8 mouse cellular contexts compared by ENCODE assay signal in genomic region chr15:95804255-95804654, GRCm38 (mm10). TPM values are rescaled to one million over a fixed set of nuclear protein-coding genes. Genes with fewer than 3 reads are reported as not detected.
A peak's percentile ranks its signal among the peaks of the same experiment; 100 is the strongest.
DNase-seq lines count a peak whose midpoint lies in the region; ATAC-seq and TF ChIP-seq lines count a peak whose summit lies in the region.

No protein-coding gene starts in this region.

- DNase-seq in adrenal gland, adult (ENCODE audit: inconsistent age in 2 of 2, low spot score in 1 of 2), result peak; percentile 86 to 95
- DNase-seq in adrenal gland, postnatal 4 days (ENCODE audit: low spot score in 2 of 2), result no peak
- DNase-seq in ES-CJ7 (ENCODE audit: low read depth, low spot score), result peak; percentile 83
- peak; percentile 92 for DNase-seq in embryonic facial prominence, embryonic 14.5 days (ENCODE audit: low spot score)
- peak; percentile 79 for DNase-seq in heart, postnatal 0 days (ENCODE audit: low spot score)
- DNase-seq in layer of hippocampus, postnatal 36 days, result peak; percentile 23 to 26

- WGBS in embryonic facial prominence, embryonic 14.5 days, result 17% methylated on average over 7 of the region's 7 CpGs
- WGBS in heart, postnatal 0 days, result 35% methylated on average over 7 of the region's 7 CpGs
- WGBS in neural tube, embryonic 14.5 days, result 33% methylated on average over 7 of the region's 7 CpGs

- peak overlapping the region; percentile 69 for H3K27ac ChIP-seq in embryonic facial prominence, embryonic 14.5 days (replicated peaks; ENCODE audit: low read depth, low read length)
- peak overlapping the region; percentile 63 for H3K27ac ChIP-seq in heart, postnatal 0 days (ENCODE audit: low read depth)
- no peak overlapping the region for H3K27ac ChIP-seq in neural tube, embryonic 14.5 days (ENCODE audit: low read depth, low read length)

- TF ChIP-seq CTCF in heart, postnatal 0 days (IDR thresholded peaks at IDR 0.05; ENCODE audit: low read depth), result no peak

- no peaks in the 10 kb centered on the region for H3K36me3 ChIP-seq in embryonic facial prominence, embryonic 14.5 days (ENCODE audit: control insufficient read depth, insufficient read depth, low read length)
- no peaks in the 10 kb centered on the region for H3K36me3 ChIP-seq in heart, postnatal 0 days (replicated peaks; ENCODE audit: control insufficient read depth, insufficient read depth, low read length)
- no peaks in the 10 kb centered on the region for H3K36me3 ChIP-seq in neural tube, embryonic 14.5 days (ENCODE audit: control insufficient read depth, insufficient read depth, low read length)

- no peaks in the 10 kb centered on the region for H3K27me3 ChIP-seq in embryonic facial prominence, embryonic 14.5 days (replicated peaks; ENCODE audit: control insufficient read depth, insufficient read depth, low read length)
- H3K27me3 ChIP-seq in heart, postnatal 0 days (ENCODE audit: control insufficient read depth, insufficient read depth, low read length), result no peaks in the 10 kb centered on the region
- H3K27me3 ChIP-seq in neural tube, embryonic 14.5 days (ENCODE audit: control insufficient read depth, insufficient read depth, low read length), result no peaks in the 10 kb centered on the region

- H3K4me1 ChIP-seq in embryonic facial prominence, embryonic 14.5 days (ENCODE audit: control insufficient read depth, insufficient read depth, low read length), result peaks cover 35% of the 10 kb centered on the region
- peaks cover 40% of the 10 kb centered on the region for H3K4me1 ChIP-seq in heart, postnatal 0 days (ENCODE audit: control insufficient read depth, insufficient read depth)
- peaks cover 5% of the 10 kb centered on the region; the same call in 1 of the 2 replicates for H3K4me1 ChIP-seq in neural tube, embryonic 14.5 days (ENCODE audit: control insufficient read depth, insufficient read depth, low read length)

- H3K4me2 ChIP-seq in embryonic facial prominence, embryonic 14.5 days (ENCODE audit: low read depth, low read length), result peak overlapping the region; percentile 34
- no peak overlapping the region for H3K4me2 ChIP-seq in heart, postnatal 0 days (ENCODE audit: low read depth, low read length)
- no peak overlapping the region for H3K4me2 ChIP-seq in neural tube, embryonic 14.5 days (ENCODE audit: low read depth, low read length)

- no peak for TF ChIP-seq EP300 in heart, postnatal 0 days (IDR thresholded peaks at IDR 0.05; ENCODE audit: low read depth)

- no peak overlapping the region for H3K4me3 ChIP-seq in embryonic facial prominence, embryonic 14.5 days (ENCODE audit: low read depth, low read length)
- no peak overlapping the region for H3K4me3 ChIP-seq in heart, postnatal 0 days (ENCODE audit: low read depth, low read length)
- H3K4me3 ChIP-seq in neural tube, embryonic 14.5 days (ENCODE audit: low read depth, low read length), result no peak overlapping the region

- no peak overlapping the region for H3K9ac ChIP-seq in embryonic facial prominence, embryonic 14.5 days (ENCODE audit: low read depth, low read length)
- no peak overlapping the region for H3K9ac ChIP-seq in heart, postnatal 0 days (replicated peaks; ENCODE audit: low read depth, low read length)
- no peak overlapping the region for H3K9ac ChIP-seq in neural tube, embryonic 14.5 days (replicated peaks; ENCODE audit: low read depth, low read length)

- H3K9me3 ChIP-seq in embryonic facial prominence, embryonic 14.5 days (ENCODE audit: control insufficient read depth, low read length), result no peaks in the 10 kb centered on the region
- H3K9me3 ChIP-seq in heart, postnatal 0 days (replicated peaks; ENCODE audit: control insufficient read depth, low read length), result no peaks in the 10 kb centered on the region
- H3K9me3 ChIP-seq in neural tube, embryonic 14.5 days (ENCODE audit: control insufficient read depth, low read length), result no peaks in the 10 kb centered on the region

- ATAC-seq in embryonic facial prominence, embryonic 14.5 days (ENCODE audit: low read depth), result peak; percentile 85
- peak; percentile 68 for ATAC-seq in heart, postnatal 0 days (ENCODE audit: insufficient read depth, low read depth)
- 0 out of 2 replicates have a peak, but pooled peaks have one; percentile 24 for ATAC-seq in neural tube, embryonic 14.5 days (ENCODE audit: low read depth)
- no peak for ATAC-seq in erythroblast, adult 5-6 weeks (replicated peaks; ENCODE audit: low FRiP score, poor library complexity, severe bottlenecking)

RNA-seq across cellular contexts. Expression of gene Ano6, which starts 13.6 kb away (rescaled TPM):
- 10 to 100 TPM; 72.2 to 75.9 TPM for total RNA-seq in adrenal gland, postnatal 4 days (2021)
- 57.3 and 59.5 TPM in 2 replicates for polyA plus RNA-seq in embryonic facial prominence, embryonic 14.5 days (2014; fragmentation: Nextera tagmentation; extraction: Ambion mirVana)
- 26.5 and 37.0 TPM in 2 replicates for total RNA-seq in heart, postnatal 0 days (2014; rRNA removed; ENCODE audit: low replicate concordance)
- polyA plus RNA-seq in heart, postnatal 0 days (2015; fragmentation: Nextera tagmentation; extraction: Ambion mirVana), result 13.5 and 14.2 TPM in 2 replicates
- 10 to 100 TPM; 26.7 TPM for total RNA-seq in layer of hippocampus, postnatal 36 days (2021)
- polyA plus RNA-seq in neural tube, embryonic 14.5 days (2014; fragmentation: Nextera tagmentation; extraction: Ambion mirVana), result 32.3 and 36.8 TPM in 2 replicates
- 9.6 and 16.7 TPM in 2 replicates for total RNA-seq in erythroblast, adult 5-6 weeks (2015; ENCODE audit: low replicate concordance)
- 20.5 and 25.9 TPM in 2 replicates for total RNA-seq in erythroblast, adult 5-6 weeks (2017; ENCODE audit: low replicate concordance)

Comparison
In these comparisons a context has a peak if more than half of its experiments do, and no peak if none do; other contexts are left out.
1. DNase-seq: peak in adrenal gland, adult (2 of 2), ES-CJ7 (single experiment), embryonic facial prominence, embryonic 14.5 days (single experiment), heart, postnatal 0 days (single experiment) and layer of hippocampus, postnatal 36 days (2 of 2); none in adrenal gland, postnatal 4 days (0 of 2).